Mouse (Mus musculus): ENCODE data around the gene Lrsam1. TPM values are rescaled to one million over a fixed set of nuclear protein-coding genes. Genes with fewer than 3 reads are reported as not detected.

Lrsam1 gene
- polyA plus RNA-seq, 1 experiment from 2014 or later: 10.4 TPM

GRCm38 (mm10) chr2:32966689-32967631 lies 5.5 kb upstream of the Lrsam1 start:
- Histone ChIP-seq H3K4me2 (peak overlapping the region; percentile 87), H3K4me1 (replicated peaks) (peaks cover 46% of the 10 kb centered on the region), H3K27me3 (no peaks in the 10 kb centered on the region), H3K9me3 (no peaks in the 10 kb centered on the region), H3K4me3 (replicated peaks) (peak overlapping the region; percentile 59), H3K27ac (peak overlapping the region; percentile 95), H3K9ac (replicated peaks) (peak overlapping the region; percentile 76), H3K36me3 (peaks cover 28% of the 10 kb centered on the region)
- ATAC-seq (ENCODE audit: insufficient number of reproducible peaks, insufficient read depth, low FRiP score, low TSS enrichment, low read depth): peak; percentile 80
- WGBS: 1% methylated on average over 55 of the region's 55 CpGs

DNA sequence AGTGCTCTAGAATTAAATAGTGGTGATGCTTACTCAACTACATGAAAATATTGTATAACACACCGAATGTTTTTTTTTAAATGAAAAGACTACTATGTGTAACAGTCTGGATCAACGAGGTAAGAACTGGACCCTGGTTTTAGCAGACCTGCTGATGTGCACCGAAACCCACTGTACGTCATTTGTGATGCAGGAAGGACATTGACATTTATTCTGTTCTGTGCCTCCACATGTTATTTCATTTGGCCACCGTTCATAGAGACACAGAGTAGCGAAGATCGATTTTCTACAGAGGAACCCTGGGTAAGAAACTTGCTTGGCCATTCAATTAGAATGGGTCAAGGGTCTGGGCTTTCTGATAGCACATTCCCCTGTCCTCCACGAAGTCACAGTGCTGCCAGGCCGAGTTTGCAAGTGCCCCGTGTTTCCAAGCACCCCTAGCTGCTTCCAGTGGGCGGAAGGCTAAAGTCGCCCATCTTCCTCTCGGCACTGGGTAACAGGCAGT lies 4.8 kb upstream of the Lrsam1 start:
- peak overlapping the region; percentile 76 for H3K9ac ChIP-seq (replicated peaks)
- no peaks in the 10 kb centered on the region for H3K9me3 ChIP-seq
- WGBS: 14% methylated on average over 13 of the region's 13 CpGs
- peaks cover 28% of the 10 kb centered on the region for H3K36me3 ChIP-seq
- H3K4me1 ChIP-seq (replicated peaks): peaks cover 46% of the 10 kb centered on the region
- H3K4me2 ChIP-seq: peak overlapping the region; percentile 87
- no peak for ATAC-seq (ENCODE audit: insufficient number of reproducible peaks, insufficient read depth, low FRiP score, low TSS enrichment, low read depth)
- no peaks in the 10 kb centered on the region for H3K27me3 ChIP-seq
- peak overlapping the region; percentile 95 for H3K27ac ChIP-seq
- peak overlapping the region; percentile 59 for H3K4me3 ChIP-seq (replicated peaks)

- no peaks in the 10 kb centered on the region for H3K9me3 ChIP-seq
- no peak overlapping the region for H3K4me3 ChIP-seq (replicated peaks)
- peak overlapping the region; percentile 87 for H3K4me2 ChIP-seq
- peaks cover 51% of the 10 kb centered on the region for H3K4me1 ChIP-seq (replicated peaks)
- peak overlapping the region; percentile 95; the same call in 1 of the 2 replicates for H3K27ac ChIP-seq
- no peak for ATAC-seq (ENCODE audit: insufficient number of reproducible peaks, insufficient read depth, low FRiP score, low TSS enrichment, low read depth)
- 19% methylated on average over 7 of the region's 7 CpGs for WGBS
- no peak overlapping the region for H3K9ac ChIP-seq (replicated peaks)
- H3K27me3 ChIP-seq: no peaks in the 10 kb centered on the region
- peaks cover 28% of the 10 kb centered on the region for H3K36me3 ChIP-seq
These were observed 4.2 kb upstream of the Lrsam1 start for GRCm38 (mm10) chr2:32965511-32966183.

DNA sequence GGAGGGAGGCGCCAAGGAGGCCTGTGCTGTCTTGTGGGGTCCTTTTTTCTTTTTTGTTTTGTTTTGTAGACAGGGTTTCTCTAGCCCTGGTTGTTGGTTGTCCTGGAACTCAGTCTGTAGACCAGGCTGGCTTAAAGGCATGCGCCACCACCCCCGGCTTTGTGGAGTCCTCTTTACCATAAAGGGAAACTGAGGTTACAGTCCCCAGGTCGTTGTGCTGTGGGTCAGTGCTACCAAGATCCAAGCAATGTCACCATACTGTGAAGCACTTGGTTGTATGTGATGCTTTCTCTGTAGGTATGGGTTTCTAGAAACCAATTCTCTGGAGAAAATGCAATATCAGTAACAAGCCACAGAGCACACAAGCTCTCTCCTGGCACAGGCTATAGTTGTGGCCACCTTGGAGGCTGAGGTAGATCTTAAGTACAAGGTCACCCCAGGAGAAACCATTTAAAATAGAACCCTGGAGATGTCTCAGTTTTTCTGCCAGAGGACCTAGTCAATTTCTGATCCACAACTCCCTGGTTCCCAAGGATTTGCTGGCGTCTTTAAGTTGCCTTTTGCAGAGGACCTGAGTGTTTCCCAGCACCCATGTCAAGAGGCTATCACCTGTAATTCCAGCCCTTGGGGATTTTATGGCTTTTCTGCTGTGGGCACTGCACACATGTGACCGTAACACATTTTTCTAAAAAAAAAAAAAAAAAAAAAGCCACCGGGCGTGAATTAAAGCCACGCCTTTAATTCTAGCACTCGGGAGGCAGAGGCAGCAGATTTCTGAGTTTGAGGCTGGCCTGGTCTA lies 3.4 kb upstream of the Lrsam1 start:
- Histone ChIP-seq H3K36me3 (peaks cover 28% of the 10 kb centered on the region), H3K9ac (replicated peaks) (no peak overlapping the region), H3K27me3 (no peaks in the 10 kb centered on the region), H3K4me3 (replicated peaks) (no peak overlapping the region; the same call in 1 of the 2 replicates), H3K4me2 (no peak overlapping the region), H3K9me3 (no peaks in the 10 kb centered on the region), H3K4me1 (replicated peaks) (peaks cover 53% of the 10 kb centered on the region), H3K27ac (peak overlapping the region; percentile 29; the same call in 1 of the 2 replicates)
- 28% methylated on average over 10 of the region's 10 CpGs for WGBS
- no peak for ATAC-seq (ENCODE audit: insufficient number of reproducible peaks, insufficient read depth, low FRiP score, low TSS enrichment, low read depth)

GRCm38 (mm10) chr2:32963981-32964380 lies 2.6 kb upstream of the Lrsam1 start:
- Histone ChIP-seq H3K9ac (replicated peaks) (peak overlapping the region; percentile 98; the same call in 1 of the 2 replicates), H3K4me2 (peak overlapping the region; percentile 96), H3K4me3 (replicated peaks) (peak overlapping the region; percentile 92; the same call in 1 of the 2 replicates), H3K9me3 (no peaks in the 10 kb centered on the region), H3K36me3 (peaks cover 28% of the 10 kb centered on the region), H3K4me1 (replicated peaks) (peaks cover 53% of the 10 kb centered on the region), H3K27me3 (no peaks in the 10 kb centered on the region), H3K27ac (no peak overlapping the region)
- WGBS: 83% methylated on average over 1 of the region's 1 CpGs
- no peak for ATAC-seq (ENCODE audit: insufficient number of reproducible peaks, insufficient read depth, low FRiP score, low TSS enrichment, low read depth)

GRCm38 (mm10) chr2:32963544-32963943 lies 2.1 kb upstream of the Lrsam1 start:
- WGBS: 69% methylated on average over 4 of the region's 4 CpGs
- no peaks in the 10 kb centered on the region for H3K27me3 ChIP-seq
- no peak overlapping the region for H3K27ac ChIP-seq
- no peak for ATAC-seq (ENCODE audit: insufficient number of reproducible peaks, insufficient read depth, low FRiP score, low TSS enrichment, low read depth)
- H3K9ac ChIP-seq (replicated peaks): peak overlapping the region; percentile 98
- peaks cover 28% of the 10 kb centered on the region for H3K36me3 ChIP-seq
- H3K4me2 ChIP-seq: peak overlapping the region; percentile 96
- peak overlapping the region; percentile 92 for H3K4me3 ChIP-seq (replicated peaks)
- peaks cover 53% of the 10 kb centered on the region for H3K4me1 ChIP-seq (replicated peaks)
- H3K9me3 ChIP-seq: no peaks in the 10 kb centered on the region

GRCm38 (mm10) chr2:32962875-32963220 lies 1.4 kb upstream of the Lrsam1 start:
- Histone ChIP-seq H3K4me3 (replicated peaks) (peak overlapping the region; percentile 92), H3K4me1 (replicated peaks) (peaks cover 52% of the 10 kb centered on the region), H3K9ac (replicated peaks) (peak overlapping the region; percentile 98), H3K4me2 (peak overlapping the region; percentile 96), H3K9me3 (no peaks in the 10 kb centered on the region), H3K27me3 (no peaks in the 10 kb centered on the region), H3K36me3 (peaks cover 28% of the 10 kb centered on the region), H3K27ac (peak overlapping the region; percentile 92; the same call in 1 of the 2 replicates)
- no peak for ATAC-seq (ENCODE audit: insufficient number of reproducible peaks, insufficient read depth, low FRiP score, low TSS enrichment, low read depth)
- WGBS: 7% methylated on average over 9 of the region's 9 CpGs

- Histone ChIP-seq H3K27me3 (no peaks in the 10 kb centered on the region), H3K9me3 (no peaks in the 10 kb centered on the region), H3K4me1 (replicated peaks) (peaks cover 46% of the 10 kb centered on the region), H3K27ac (peak overlapping the region; percentile 92), H3K4me3 (replicated peaks) (peak overlapping the region; percentile 92), H3K4me2 (peak overlapping the region; percentile 96), H3K36me3 (peaks cover 28% of the 10 kb centered on the region), H3K9ac (replicated peaks) (peak overlapping the region; percentile 98)
- WGBS: 1% methylated on average over 33 of the region's 33 CpGs
- ATAC-seq (ENCODE audit: insufficient number of reproducible peaks, insufficient read depth, low FRiP score, low TSS enrichment, low read depth): no peak
These were observed 854 bp upstream of the Lrsam1 start for GRCm38 (mm10) chr2:32962062-32962874.

GRCm38 (mm10) chr2:32960273-32960672 lies 1.1 kb downstream of the Lrsam1 start:
- WGBS: 87% methylated on average over 4 of the region's 4 CpGs
- H3K36me3 ChIP-seq: peaks cover 47% of the 10 kb centered on the region
- H3K4me3 ChIP-seq (replicated peaks): peak overlapping the region; percentile 92
- H3K27ac ChIP-seq: no peak overlapping the region
- H3K9me3 ChIP-seq: no peaks in the 10 kb centered on the region
- H3K4me2 ChIP-seq: peak overlapping the region; percentile 96
- H3K9ac ChIP-seq (replicated peaks): peak overlapping the region; percentile 73; the same call in 1 of the 2 replicates
- no peaks in the 10 kb centered on the region for H3K27me3 ChIP-seq
- peaks cover 33% of the 10 kb centered on the region for H3K4me1 ChIP-seq (replicated peaks)
- no peak for ATAC-seq (ENCODE audit: insufficient number of reproducible peaks, insufficient read depth, low FRiP score, low TSS enrichment, low read depth)

GRCm38 (mm10) chr2:32957344-32957743 lies 4.1 kb downstream of the Lrsam1 start:
- 56% methylated on average over 8 of the region's 8 CpGs for WGBS
- Histone ChIP-seq H3K27ac (no peak overlapping the region), H3K9ac (replicated peaks) (no peak overlapping the region), H3K4me2 (no peak overlapping the region), H3K4me3 (replicated peaks) (no peak overlapping the region), H3K36me3 (peaks cover 45% of the 10 kb centered on the region), H3K4me1 (replicated peaks) (peaks cover 7% of the 10 kb centered on the region), H3K27me3 (no peaks in the 10 kb centered on the region), H3K9me3 (peaks cover 6% of the 10 kb centered on the region)
- ATAC-seq (ENCODE audit: insufficient number of reproducible peaks, insufficient read depth, low FRiP score, low TSS enrichment, low read depth): no peak
